Mouse (Mus musculus) lung, embryonic 16.5 days (tissue): Measurements from ENCODE around the gene Vdr. TPM values are rescaled to one million over a fixed set of nuclear protein-coding genes. Genes with fewer than 3 reads are reported as not detected.

Experiments used
- ATAC-seq: fragments of 200-750 bp; cut with Nextera tagmentation; 2 replicates; pipeline ENCODE4 v1.8.0; 2017; ENCODE audit warnings: low read depth, mild to moderate bottlenecking, moderate library complexity
- H3K27ac ChIP-seq: fragments of 300-500 bp; sonication (generic); 2 replicates; pipeline ENCODE4 v1.5.1; 2014; ENCODE audit warnings: mild to moderate bottlenecking, control low read depth, low read length
- H3K27me3 ChIP-seq: fragments of 300-500 bp; sonication (generic); 2 replicates; pipeline ENCODE4 v1.6.1; 2014; ENCODE audit warnings: low read depth, low read length, mixed read lengths; ENCODE audit not compliant: control insufficient read depth, insufficient read depth
- H3K36me3 ChIP-seq: fragments of 300-500 bp; sonication (generic); 2 replicates; pipeline ENCODE4 v1.6.1; 2014; ENCODE audit warnings: low read length; ENCODE audit not compliant: control insufficient read depth, insufficient read depth
- H3K4me1 ChIP-seq: fragments of 300-500 bp; sonication (generic); replicated peaks from 2 replicates; pipeline ENCODE4 v1.6.1; 2014; ENCODE audit warnings: low read length, mixed read lengths; ENCODE audit not compliant: control insufficient read depth, insufficient read depth
- H3K4me2 ChIP-seq: fragments of 300-500 bp; sonication (generic); 2 replicates; pipeline ENCODE4 v1.6.1; 2014; ENCODE audit warnings: low read depth, low read length, control low read depth
- H3K4me3 ChIP-seq: fragments of 300-500 bp; sonication (generic); 2 replicates; pipeline ENCODE4 v1.5.1; 2014; ENCODE audit warnings: mild to moderate bottlenecking, low read length, control low read depth
- H3K9ac ChIP-seq: fragments of 300-500 bp; sonication (generic); 2 replicates; pipeline ENCODE4 v1.6.1; 2014; ENCODE audit warnings: low read length, control low read depth
- H3K9me3 ChIP-seq: fragments of 300-500 bp; sonication (generic); 2 replicates; pipeline ENCODE4 v1.6.1; 2016; ENCODE audit warnings: low read length; ENCODE audit not compliant: control insufficient read depth
- WGBS: fragments of 180-500 bp; shearing (Covaris S2); extraction: QIAGEN DNeasy Blood & Tissue Kit; methylation state at CpG from one replicate; pipeline ENCODE4 v1.1.7; 2014; 5-methylcytosine and 5-hydroxymethylcytosine counted together
- polyA plus RNA-seq: library from polyadenylated mRNA; unstranded; fragments of >200 nt; fragmentation: Nextera tagmentation; extraction: Ambion mirVana; gene quantifications from 2 replicates; pipeline ENCODE4 v1.2.1, GENCODE M21; 2015

Vdr gene
- polyA plus RNA-seq, 1 experiment from 2014 or later, result 1.7 TPM

GRCm38 (mm10) chr15:97898791-97899190, 11.6 kb downstream of the Vdr start:
- Histone ChIP-seq H3K4me2 (no peak overlapping the region), H3K4me1 (no peaks in the 10 kb centered on the region; the same call in 1 of the 2 replicates), H3K36me3 (no peaks in the 10 kb centered on the region), H3K9ac (no peak overlapping the region), H3K9me3 (no peaks in the 10 kb centered on the region), H3K27me3 (no peaks in the 10 kb centered on the region), H3K4me3 (no peak overlapping the region), H3K27ac (no peak overlapping the region)
- WGBS, result 75% methylated on average over 5 of the region's 5 CpGs
- ATAC-seq, result no peak

DNA sequence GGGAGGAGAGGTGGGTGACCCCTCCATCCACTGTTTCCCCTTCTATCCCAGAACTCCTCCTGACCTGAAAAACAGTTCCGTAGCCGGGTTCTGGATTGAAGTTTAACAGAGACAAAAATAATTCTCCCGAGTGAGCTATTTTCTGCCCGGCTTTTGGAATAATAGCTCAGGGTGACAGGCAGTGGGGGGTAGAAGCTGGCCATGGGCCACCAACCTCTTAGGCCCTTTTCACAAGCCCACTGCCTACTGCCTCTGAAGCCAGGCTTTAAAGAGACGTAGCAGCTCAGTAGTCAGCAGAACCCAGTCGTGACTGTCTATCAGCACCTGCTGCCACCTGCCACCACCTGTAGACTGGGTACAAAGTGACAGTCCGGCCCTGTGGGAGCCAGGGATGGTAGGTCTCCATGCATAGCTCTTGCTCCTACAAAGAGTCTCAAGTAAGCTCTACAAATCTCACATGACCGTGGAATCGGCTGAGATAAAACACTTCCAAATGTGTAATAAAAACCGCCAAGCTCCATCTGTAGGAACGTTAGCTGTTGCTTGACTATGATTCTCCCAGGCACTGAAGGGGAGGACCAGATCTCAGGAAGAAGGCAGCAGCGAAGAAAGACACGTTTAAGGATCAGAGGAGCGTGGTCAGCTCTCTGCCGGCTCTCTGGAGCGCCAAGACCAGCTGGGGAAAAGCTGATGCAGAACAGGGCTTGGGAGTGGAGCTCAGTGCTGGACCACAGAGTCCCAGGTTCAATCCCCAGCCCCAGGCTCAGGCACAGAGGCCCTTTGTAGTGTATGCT, 13.4 kb downstream of the Vdr start:
- Histone ChIP-seq H3K36me3 (no peaks in the 10 kb centered on the region), H3K4me2 (no peak overlapping the region), H3K27me3 (no peaks in the 10 kb centered on the region), H3K4me1 (no peaks in the 10 kb centered on the region; the same call in 1 of the 2 replicates), H3K9ac (no peak overlapping the region), H3K9me3 (no peaks in the 10 kb centered on the region), H3K27ac (no peak overlapping the region), H3K4me3 (no peak overlapping the region)
- ATAC-seq, result no peak
- WGBS, result 72% methylated on average over 16 of the region's 16 CpGs

DNA sequence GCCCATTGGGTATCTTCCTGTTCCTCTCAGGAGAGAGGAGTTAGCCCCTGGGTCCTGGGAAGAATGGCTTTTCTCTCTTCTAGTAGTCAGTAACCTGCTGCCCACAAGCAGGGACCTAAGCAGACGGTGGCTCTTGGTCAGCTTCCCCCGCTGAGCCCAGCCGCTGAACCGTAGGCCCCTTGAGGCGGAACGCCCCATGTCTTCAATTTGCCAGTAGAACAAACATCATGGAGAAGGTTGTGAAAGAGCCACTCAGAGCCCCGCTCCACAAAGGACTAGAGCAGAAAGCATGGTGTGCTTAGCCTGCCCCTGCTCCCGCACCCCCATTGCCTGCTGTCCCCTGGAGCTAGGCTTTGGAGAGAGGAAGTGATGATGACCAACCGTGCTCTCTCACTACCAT, 14.1 kb downstream of the Vdr start:
- Histone ChIP-seq H3K36me3 (no peaks in the 10 kb centered on the region), H3K4me2 (no peak overlapping the region), H3K27me3 (no peaks in the 10 kb centered on the region), H3K4me3 (no peak overlapping the region), H3K9me3 (no peaks in the 10 kb centered on the region), H3K27ac (no peak overlapping the region), H3K9ac (no peak overlapping the region), H3K4me1 (no peaks in the 10 kb centered on the region; the same call in 1 of the 2 replicates)
- 56% methylated on average over 9 of the region's 9 CpGs for WGBS
- ATAC-seq, result peak; percentile 52; the same call in 1 of the 2 replicates

DNA sequence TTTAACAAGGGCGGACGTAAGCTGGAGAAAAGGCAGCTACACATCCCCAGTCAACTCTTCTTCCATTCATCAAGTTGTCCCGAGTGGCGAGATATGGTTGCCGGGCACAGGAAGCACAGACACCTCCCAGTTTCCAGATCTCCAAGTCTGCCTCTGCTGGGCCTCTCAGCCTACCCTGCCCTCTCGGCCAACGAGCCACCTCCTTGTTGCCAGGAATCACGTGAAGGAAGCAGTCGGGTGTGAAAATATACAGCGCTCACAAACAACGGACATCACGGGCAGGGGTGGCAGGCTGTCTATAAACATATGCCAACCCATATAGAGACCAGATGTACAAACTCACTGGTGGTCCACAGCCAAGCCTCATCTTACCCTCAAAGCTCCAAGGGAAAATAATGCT, 14.6 kb downstream of the Vdr start:
- no peak overlapping the region for H3K4me3 ChIP-seq
- no peak overlapping the region for H3K27ac ChIP-seq
- no peaks in the 10 kb centered on the region for H3K36me3 ChIP-seq
- no peak overlapping the region for H3K9ac ChIP-seq
- ATAC-seq, result no peak
- no peaks in the 10 kb centered on the region; the same call in 1 of the 2 replicates for H3K4me1 ChIP-seq
- H3K9me3 ChIP-seq, result no peaks in the 10 kb centered on the region
- 40% methylated on average over 12 of the region's 12 CpGs for WGBS
- H3K27me3 ChIP-seq, result no peaks in the 10 kb centered on the region
- no peak overlapping the region for H3K4me2 ChIP-seq

- H3K4me3 ChIP-seq, result no peak overlapping the region
- no peak overlapping the region for H3K27ac ChIP-seq
- H3K4me2 ChIP-seq, result no peak overlapping the region
- no peaks in the 10 kb centered on the region for H3K36me3 ChIP-seq
- no peak for ATAC-seq
- H3K4me1 ChIP-seq, result no peaks in the 10 kb centered on the region
- H3K27me3 ChIP-seq, result no peaks in the 10 kb centered on the region
- 32% methylated on average over 8 of the region's 8 CpGs for WGBS
- no peak overlapping the region for H3K9ac ChIP-seq
- H3K9me3 ChIP-seq, result no peaks in the 10 kb centered on the region
Observed at GRCm38 (mm10) chr15:97892506-97892905, 17.9 kb downstream of the Vdr start.

DNA sequence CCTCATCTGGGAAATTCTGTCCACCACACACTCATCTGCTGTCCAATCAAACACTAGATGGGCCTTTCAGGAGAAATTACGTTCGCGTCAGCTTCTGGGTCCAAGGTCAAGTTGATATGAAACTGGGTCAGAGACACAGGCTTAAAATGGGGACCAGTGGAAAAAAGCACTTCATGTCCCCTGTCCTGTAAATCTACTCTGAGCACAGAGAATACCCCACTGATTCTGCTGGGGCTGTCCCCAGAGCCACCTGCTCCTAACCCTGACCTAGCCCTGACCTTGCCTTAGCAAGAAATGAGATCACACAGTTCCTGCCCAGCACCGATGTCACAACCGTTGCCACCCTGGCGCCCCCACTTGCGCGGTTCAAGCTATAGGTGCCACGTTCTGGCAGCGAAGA, 20.0 kb downstream of the Vdr start:
- WGBS, result 83% methylated on average over 10 of the region's 10 CpGs
- no peaks in the 10 kb centered on the region for H3K4me1 ChIP-seq
- H3K4me2 ChIP-seq, result no peak overlapping the region
- ATAC-seq, result no peak
- no peak overlapping the region for H3K4me3 ChIP-seq
- no peak overlapping the region for H3K9ac ChIP-seq
- no peaks in the 10 kb centered on the region for H3K27me3 ChIP-seq
- H3K27ac ChIP-seq, result no peak overlapping the region
- H3K9me3 ChIP-seq, result no peaks in the 10 kb centered on the region
- no peaks in the 10 kb centered on the region for H3K36me3 ChIP-seq

DNA sequence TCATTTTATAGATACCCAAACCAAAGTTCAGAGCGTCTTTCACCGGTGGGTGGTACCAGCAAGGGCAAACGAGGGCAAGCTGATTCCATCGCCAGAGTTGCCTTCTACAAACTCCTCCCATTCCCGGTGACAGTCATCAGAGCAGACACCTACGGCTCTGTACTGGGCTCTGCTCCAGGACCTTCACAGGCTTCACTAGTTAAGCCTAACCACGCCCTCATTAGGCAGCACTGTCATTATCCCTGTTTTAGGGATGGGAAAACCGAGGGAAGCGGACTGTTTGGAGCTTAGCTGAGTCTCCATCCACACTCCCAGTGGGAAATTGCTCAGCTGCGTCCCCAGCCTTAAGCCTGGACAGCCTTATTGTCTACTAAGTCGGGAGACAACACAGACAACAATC, 20.4 kb downstream of the Vdr start:
- WGBS, result 47% methylated on average over 11 of the region's 11 CpGs

DNA sequence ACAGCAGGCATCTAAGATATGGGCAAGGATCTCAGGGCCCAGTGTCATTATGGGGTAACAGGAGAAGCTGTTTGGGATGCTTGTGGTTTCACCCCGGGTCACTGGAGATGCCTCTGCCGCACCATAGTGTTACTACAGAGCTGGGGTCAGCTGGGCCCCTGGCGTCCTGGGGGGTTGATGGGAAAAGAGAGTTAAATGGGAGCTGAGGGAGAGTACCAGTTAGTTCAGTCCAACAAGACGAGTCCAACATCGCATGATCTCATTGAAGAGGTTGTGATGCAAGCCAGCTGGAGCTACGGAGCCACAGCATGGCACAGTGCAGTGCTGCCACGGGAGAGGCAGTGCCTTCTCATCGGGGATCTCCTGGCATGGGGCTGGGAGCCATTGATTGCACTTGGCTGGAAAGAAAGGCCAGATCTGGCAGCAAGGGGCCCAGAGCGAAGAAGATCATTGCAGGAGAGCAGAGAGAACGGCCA, 22.9 kb downstream of the Vdr start:
- H3K36me3 ChIP-seq, result no peaks in the 10 kb centered on the region
- WGBS, result 72% methylated on average over 10 of the region's 10 CpGs
- H3K4me1 ChIP-seq, result no peaks in the 10 kb centered on the region
- no peak overlapping the region for H3K27ac ChIP-seq
- no peaks in the 10 kb centered on the region for H3K9me3 ChIP-seq
- no peak overlapping the region for H3K4me2 ChIP-seq
- H3K27me3 ChIP-seq, result no peaks in the 10 kb centered on the region
- ATAC-seq, result no peak
- no peak overlapping the region for H3K4me3 ChIP-seq
- no peak overlapping the region for H3K9ac ChIP-seq

More for the DNA sequence above, 20.4 kb downstream of the Vdr start:
- Histone ChIP-seq H3K4me2 (no peak overlapping the region), H3K36me3 (no peaks in the 10 kb centered on the region), H3K9me3 (no peaks in the 10 kb centered on the region), H3K27ac (no peak overlapping the region), H3K9ac (no peak overlapping the region), H3K27me3 (no peaks in the 10 kb centered on the region), H3K4me3 (no peak overlapping the region), H3K4me1 (no peaks in the 10 kb centered on the region)
- no peak for ATAC-seq

DNA sequence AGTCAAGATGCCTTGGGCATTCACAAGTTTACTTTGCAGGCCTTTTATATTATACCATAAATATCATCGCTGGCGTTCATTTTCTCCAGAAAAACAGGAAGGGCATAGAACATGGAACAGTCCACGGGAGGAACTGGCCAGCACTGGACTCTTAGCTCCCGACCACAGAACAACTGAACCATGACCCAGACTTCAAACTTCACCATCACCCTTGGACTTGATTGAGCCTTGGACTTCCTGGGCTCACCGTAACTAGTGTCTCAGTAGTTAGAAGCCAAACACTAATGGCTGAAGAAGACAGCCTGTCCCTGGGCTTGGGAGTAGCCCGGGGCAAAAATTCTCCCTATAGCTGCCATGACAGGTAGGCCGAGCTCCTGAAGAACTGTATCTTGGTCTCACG, 29.0 kb downstream of the Vdr start:
- 88% methylated on average over 8 of the region's 8 CpGs for WGBS
- Histone ChIP-seq H3K9me3 (no peaks in the 10 kb centered on the region), H3K27me3 (no peaks in the 10 kb centered on the region), H3K4me2 (no peak overlapping the region), H3K27ac (no peak overlapping the region), H3K4me3 (no peak overlapping the region), H3K36me3 (no peaks in the 10 kb centered on the region), H3K4me1 (no peaks in the 10 kb centered on the region), H3K9ac (no peak overlapping the region)
- no peak for ATAC-seq
